Mouse (Mus musculus) stomach, embryonic 14.5 days (tissue): ENCODE measurements around the gene Baiap2l2. TPM values are rescaled to one million over a fixed set of nuclear protein-coding genes. Genes with fewer than 3 reads are reported as not detected.

Experiments used
- ATAC-seq: fragments of 200-750 bp; cut with Nextera tagmentation; 2 replicates; pipeline ENCODE4 v1.8.0; 2017; ENCODE audit warnings: low read depth, moderate TSS enrichment; ENCODE audit not compliant: insufficient number of reproducible peaks, insufficient read depth, low FRiP score
- H3K27ac ChIP-seq: fragments of 300-500 bp; sonication (generic); 2 replicates; pipeline ENCODE4 v1.5.1; 2014; ENCODE audit warnings: mild to moderate bottlenecking, low read length, moderate library complexity, mixed read lengths
- H3K27me3 ChIP-seq: fragments of 300-500 bp; sonication (generic); 2 replicates; pipeline ENCODE4 v1.6.1; 2014; ENCODE audit warnings: low read length, control low read depth, mixed read lengths; ENCODE audit not compliant: control insufficient read depth, insufficient read depth
- H3K36me3 ChIP-seq: fragments of 300-500 bp; sonication (generic); 2 replicates; pipeline ENCODE4 v1.6.1; 2014; ENCODE audit warnings: mild to moderate bottlenecking, control low read depth, low read length, moderate library complexity, mixed read lengths; ENCODE audit not compliant: control insufficient read depth, insufficient read depth
- H3K4me1 ChIP-seq: fragments of 300-500 bp; sonication (generic); 2 replicates; pipeline ENCODE4 v1.6.1; 2014; ENCODE audit warnings: low read length, control low read depth, mixed read lengths; ENCODE audit not compliant: control insufficient read depth, insufficient read depth
- H3K4me2 ChIP-seq: fragments of 300-500 bp; sonication (generic); replicated peaks from 2 replicates; pipeline ENCODE4 v1.6.1; 2014; ENCODE audit warnings: low read depth, low read length, control low read depth
- H3K4me3 ChIP-seq: fragments of 300-500 bp; sonication (generic); 2 replicates; pipeline ENCODE4 v1.5.1; 2014; ENCODE audit warnings: low read depth, low read length, control low read depth
- H3K9ac ChIP-seq: fragments of 300-500 bp; sonication (generic); replicated peaks from 2 replicates; pipeline ENCODE4 v1.6.1; 2014; ENCODE audit warnings: low read depth, mild to moderate bottlenecking, control low read depth, low read length, moderate library complexity, mixed read lengths
- H3K9me3 ChIP-seq: fragments of 300-500 bp; sonication (generic); 2 replicates; pipeline ENCODE4 v1.6.1; 2016; ENCODE audit warnings: low read depth, low read length, control low read depth; ENCODE audit not compliant: control insufficient read depth
- WGBS: fragments of 180-500 bp; shearing (Covaris S2); extraction: QIAGEN DNeasy Blood & Tissue Kit; methylation state at CpG from one replicate; pipeline ENCODE4 v1.1.7; 2014; 5-methylcytosine and 5-hydroxymethylcytosine counted together
- polyA plus RNA-seq: library from polyadenylated mRNA; unstranded; fragments of >200 nt; fragmentation: Nextera tagmentation; extraction: Ambion mirVana; gene quantifications from 2 replicates; pipeline ENCODE4 v1.2.1, GENCODE M21; 2014

Baiap2l2 gene
- polyA plus RNA-seq, 1 experiment from 2014 or later = 5.9 TPM

- Histone ChIP-seq H3K9me3 (no peaks in the 10 kb centered on the region), H3K36me3 (no peaks in the 10 kb centered on the region; the same call in 1 of the 2 replicates), H3K4me1 (no peaks in the 10 kb centered on the region), H3K27me3 (no peaks in the 10 kb centered on the region), H3K4me2 (no peak overlapping the region), H3K4me3 (no peak overlapping the region), H3K27ac (peak overlapping the region; percentile 39; the same call in 1 of the 2 replicates), H3K9ac (no peak overlapping the region)
- no peak for ATAC-seq
- 60% methylated on average over 5 of the region's 5 CpGs for WGBS
These were observed 4.5 kb downstream of the Baiap2l2 start for GRCm38 (mm10) chr15:79280850-79281249.

- Histone ChIP-seq H3K4me2 (no peak overlapping the region), H3K4me1 (no peaks in the 10 kb centered on the region), H3K9me3 (no peaks in the 10 kb centered on the region), H3K9ac (no peak overlapping the region), H3K27ac (no peak overlapping the region), H3K4me3 (no peak overlapping the region), H3K27me3 (no peaks in the 10 kb centered on the region), H3K36me3 (no peaks in the 10 kb centered on the region)
- ATAC-seq = no peak
- 23% methylated on average over 6 of the region's 6 CpGs for WGBS
These were observed 5.1 kb downstream of the Baiap2l2 start for GRCm38 (mm10) chr15:79280209-79280608.

GRCm38 (mm10) chr15:79277728-79278127 is 7.6 kb downstream of the Baiap2l2 start:
- H3K27ac ChIP-seq = no peak overlapping the region
- H3K9me3 ChIP-seq = no peaks in the 10 kb centered on the region
- H3K4me1 ChIP-seq = no peaks in the 10 kb centered on the region
- H3K4me3 ChIP-seq = no peak overlapping the region
- no peak overlapping the region for H3K9ac ChIP-seq
- WGBS = 64% methylated on average over 10 of the region's 10 CpGs
- H3K27me3 ChIP-seq = no peaks in the 10 kb centered on the region
- no peak overlapping the region for H3K4me2 ChIP-seq
- ATAC-seq = no peak
- H3K36me3 ChIP-seq = no peaks in the 10 kb centered on the region

- Histone ChIP-seq H3K27me3 (no peaks in the 10 kb centered on the region), H3K9ac (no peak overlapping the region), H3K4me2 (no peak overlapping the region), H3K4me3 (no peak overlapping the region), H3K4me1 (peaks cover 11% of the 10 kb centered on the region; the same call in 1 of the 2 replicates), H3K27ac (no peak overlapping the region), H3K9me3 (no peaks in the 10 kb centered on the region), H3K36me3 (no peaks in the 10 kb centered on the region)
- ATAC-seq = no peak
- WGBS = 63% methylated on average over 10 of the region's 10 CpGs
These were observed 12.3 kb downstream of the Baiap2l2 start for GRCm38 (mm10) chr15:79273020-79273419.

GRCm38 (mm10) chr15:79271124-79271746 is 14.1 kb downstream of the Baiap2l2 start:
- peaks cover 11% of the 10 kb centered on the region; the same call in 1 of the 2 replicates for H3K4me1 ChIP-seq
- H3K9ac ChIP-seq = no peak overlapping the region; the same call in 1 of the 2 replicates
- H3K27ac ChIP-seq = no peak overlapping the region
- H3K27me3 ChIP-seq = no peaks in the 10 kb centered on the region
- no peaks in the 10 kb centered on the region for H3K36me3 ChIP-seq
- ATAC-seq = no peak
- H3K9me3 ChIP-seq = no peaks in the 10 kb centered on the region
- H3K4me3 ChIP-seq = peak overlapping the region; percentile 21; the same call in 1 of the 2 replicates
- WGBS = 15% methylated on average over 17 of the region's 17 CpGs
- H3K4me2 ChIP-seq = peak overlapping the region; percentile 54

GRCm38 (mm10) chr15:79270317-79271123 is 14.8 kb downstream of the Baiap2l2 start:
- ATAC-seq = peak; percentile 73; the same call in 1 of the 2 replicates
- H3K4me3 ChIP-seq = peak overlapping the region; percentile 21
- no peaks in the 10 kb centered on the region for H3K36me3 ChIP-seq
- peak overlapping the region; percentile 33; the same call in 1 of the 2 replicates for H3K27ac ChIP-seq
- no peak overlapping the region; the same call in 1 of the 2 replicates for H3K9ac ChIP-seq
- WGBS = 2% methylated on average over 33 of the region's 33 CpGs
- no peaks in the 10 kb centered on the region for H3K27me3 ChIP-seq
- H3K4me2 ChIP-seq = peak overlapping the region; percentile 54
- H3K9me3 ChIP-seq = no peaks in the 10 kb centered on the region
- peaks cover 11% of the 10 kb centered on the region; the same call in 1 of the 2 replicates for H3K4me1 ChIP-seq

- H3K4me1 ChIP-seq = peaks cover 11% of the 10 kb centered on the region; the same call in 1 of the 2 replicates
- no peak for ATAC-seq
- H3K4me2 ChIP-seq = no peak overlapping the region
- H3K9ac ChIP-seq = no peak overlapping the region
- H3K36me3 ChIP-seq = no peaks in the 10 kb centered on the region
- H3K4me3 ChIP-seq = no peak overlapping the region
- WGBS = 39% methylated on average over 1 of the region's 1 CpGs
- no peak overlapping the region for H3K27ac ChIP-seq
- H3K27me3 ChIP-seq = no peaks in the 10 kb centered on the region
- H3K9me3 ChIP-seq = no peaks in the 10 kb centered on the region
These were observed 16.8 kb downstream of the Baiap2l2 start for GRCm38 (mm10) chr15:79268521-79268920.

GRCm38 (mm10) chr15:79265384-79265783 is 20.0 kb downstream of the Baiap2l2 start:
- H3K27me3 ChIP-seq = peaks cover 5% of the 10 kb centered on the region; the same call in 1 of the 2 replicates

More at GRCm38 (mm10) chr15:79265384-79265783, 20.0 kb downstream of the Baiap2l2 start:
- H3K4me1 ChIP-seq = peaks cover 5% of the 10 kb centered on the region; the same call in 1 of the 2 replicates
- no peak overlapping the region for H3K4me3 ChIP-seq
- no peak for ATAC-seq
- no peaks in the 10 kb centered on the region for H3K9me3 ChIP-seq
- no peak overlapping the region for H3K27ac ChIP-seq
- H3K9ac ChIP-seq = no peak overlapping the region
- H3K4me2 ChIP-seq = no peak overlapping the region
- H3K36me3 ChIP-seq = no peaks in the 10 kb centered on the region
- 49% methylated on average over 4 of the region's 4 CpGs for WGBS
